Mouse (Mus musculus) kidney, adult 18-20 months (tissue): ENCODE data around the gene Spem1.

ENCODE experiments used
- DNase-seq: peaks from one replicate; pipeline ENCODE4 v3.0.0; 2021

The Spem1 gene

GRCm38 (mm10) chr11:69835966-69836335, 14.0 kb upstream of the Spem1 start:
- DNase-seq = no peak

GRCm38 (mm10) chr11:69835326-69835965, 13.5 kb upstream of the Spem1 start:
- DNase-seq = no peak

- DNase-seq = peak; percentile 49
These were observed 12.1 kb upstream of the Spem1 start for GRCm38 (mm10) chr11:69834001-69834549.

- DNase-seq = no peak
These were observed 11.6 kb upstream of the Spem1 start for GRCm38 (mm10) chr11:69833554-69833953.

GRCm38 (mm10) chr11:69828832-69829231, 6.9 kb upstream of the Spem1 start:
- DNase-seq = no peak

GRCm38 (mm10) chr11:69823456-69823855, 1.5 kb upstream of the Spem1 start:
- no peak for DNase-seq

- DNase-seq = no peak
These were observed 3.1 kb downstream of the Spem1 start for GRCm38 (mm10) chr11:69818871-69819270.

GRCm38 (mm10) chr11:69818365-69818764, 3.6 kb downstream of the Spem1 start, which contains the start of gene Spem2:
TSS of gene Spem2 (minus strand) at chr11:69818465.
- DNase-seq = no peak

GRCm38 (mm10) chr11:69816520-69816919, 5.5 kb downstream of the Spem1 start:
- DNase-seq = no peak

- DNase-seq = no peak
These were observed 6.8 kb downstream of the Spem1 start, which contains the start of gene Gm39566 for GRCm38 (mm10) chr11:69815155-69815554. TSS of gene Gm39566 (minus strand) at chr11:69815298.

GRCm38 (mm10) chr11:69810280-69810679, 11.7 kb downstream of the Spem1 start:
- DNase-seq = no peak

- no peak for DNase-seq
These were observed 14.3 kb downstream of the Spem1 start for GRCm38 (mm10) chr11:69807641-69808040.

GRCm38 (mm10) chr11:69806378-69806777, 15.6 kb downstream of the Spem1 start:
- no peak for DNase-seq

GRCm38 (mm10) chr11:69804972-69805909, 16.7 kb downstream of the Spem1 start, which contains the start of gene Tmem102:
TSS of gene Tmem102 (minus strand) at chr11:69805624.
- peak; percentile 80 for DNase-seq

- no peak for DNase-seq
These were observed 17.4 kb downstream of the Spem1 start for GRCm38 (mm10) chr11:69804652-69804940.

GRCm38 (mm10) chr11:69803786-69804651, 18.0 kb downstream of the Spem1 start:
- peak; percentile 84 for DNase-seq

- DNase-seq = no peak
These were observed 18.7 kb downstream of the Spem1 start for GRCm38 (mm10) chr11:69803328-69803727.

- DNase-seq = peak; percentile 86
These were observed 19.3 kb downstream of the Spem1 start for GRCm38 (mm10) chr11:69802648-69803105.

GRCm38 (mm10) chr11:69801379-69801977, 20.5 kb downstream of the Spem1 start, which contains the start of gene Fgf11:
TSS of gene Fgf11 (minus strand) at chr11:69801857.
- DNase-seq = no peak

GRCm38 (mm10) chr11:69800392-69801197, 21.4 kb downstream of the Spem1 start:
- DNase-seq = peak; percentile 54

GRCm38 (mm10) chr11:69800138-69800391, 21.9 kb downstream of the Spem1 start:
- DNase-seq = no peak
